Mouse (Mus musculus) thymus, postnatal 10 days (tissue): ENCODE results near the gene Angptl7.
A peak's percentile ranks its signal among the peaks of the same experiment; 100 is the strongest.

Experiments used
- DNase-seq, 2 experiments: peaks; one replicate each; pipeline ENCODE4 v3.0.0; 2021; ENCODE audit warnings: low spot score in 2 of 2

Angptl7 gene

GRCm38 (mm10) chr4:148495160-148495559 is 5.1 kb downstream of the Angptl7 start:
- no peak for DNase-seq

- DNase-seq, result no peak
These were observed 8.8 kb downstream of the Angptl7 start for GRCm38 (mm10) chr4:148491448-148491847.

GRCm38 (mm10) chr4:148490502-148490901 is 9.8 kb downstream of the Angptl7 start:
- no peak for DNase-seq

- no peak for DNase-seq
These were observed 12.4 kb downstream of the Angptl7 start for GRCm38 (mm10) chr4:148487841-148488240.

- no peak for DNase-seq
These were observed 15.7 kb downstream of the Angptl7 start for GRCm38 (mm10) chr4:148484511-148484910.

- no peak for DNase-seq
These were observed 18.6 kb downstream of the Angptl7 start for GRCm38 (mm10) chr4:148481557-148482168.

GRCm38 (mm10) chr4:148480245-148480644 is 20.0 kb downstream of the Angptl7 start:
- no peak for DNase-seq

GRCm38 (mm10) chr4:148473496-148473895 is 26.8 kb downstream of the Angptl7 start:
- no peak for DNase-seq

- no peak for DNase-seq
These were observed 27.7 kb downstream of the Angptl7 start for GRCm38 (mm10) chr4:148472436-148473174.

- no peak for DNase-seq
These were observed 28.9 kb downstream of the Angptl7 start for GRCm38 (mm10) chr4:148471363-148471806.

GRCm38 (mm10) chr4:148469487-148470252 is 30.6 kb downstream of the Angptl7 start:
- no peak for DNase-seq

- DNase-seq, result no peak
These were observed 31.9 kb downstream of the Angptl7 start for GRCm38 (mm10) chr4:148468396-148468795.

- no peak for DNase-seq
These were observed 33.7 kb downstream of the Angptl7 start for GRCm38 (mm10) chr4:148466511-148467079.

GRCm38 (mm10) chr4:148464869-148465268 is 35.4 kb downstream of the Angptl7 start:
- no peak for DNase-seq

- no peak for DNase-seq
These were observed 36.0 kb downstream of the Angptl7 start for GRCm38 (mm10) chr4:148464301-148464700.

GRCm38 (mm10) chr4:148463208-148463960 is 36.9 kb downstream of the Angptl7 start:
- peak in 1 of 2 experiments; percentile 14 for DNase-seq

- no peak for DNase-seq
These were observed 37.5 kb downstream of the Angptl7 start for GRCm38 (mm10) chr4:148462717-148463116.

GRCm38 (mm10) chr4:148461772-148462171 is 38.5 kb downstream of the Angptl7 start:
- DNase-seq, result no peak

- DNase-seq, result no peak
These were observed 39.5 kb downstream of the Angptl7 start for GRCm38 (mm10) chr4:148460656-148461284.

GRCm38 (mm10) chr4:148455477-148456025 is 44.7 kb downstream of the Angptl7 start:
- no peak for DNase-seq

GRCm38 (mm10) chr4:148453707-148454106 is 46.6 kb downstream of the Angptl7 start:
- no peak for DNase-seq
